Mouse (Mus musculus): Measurements from ENCODE around the gene Gm49368. TPM values are rescaled to one million over a fixed set of nuclear protein-coding genes. Genes with fewer than 3 reads are reported as not detected.

Gm49368 gene
- total and polyA plus RNA-seq, 3 experiments: not detected

DNA sequence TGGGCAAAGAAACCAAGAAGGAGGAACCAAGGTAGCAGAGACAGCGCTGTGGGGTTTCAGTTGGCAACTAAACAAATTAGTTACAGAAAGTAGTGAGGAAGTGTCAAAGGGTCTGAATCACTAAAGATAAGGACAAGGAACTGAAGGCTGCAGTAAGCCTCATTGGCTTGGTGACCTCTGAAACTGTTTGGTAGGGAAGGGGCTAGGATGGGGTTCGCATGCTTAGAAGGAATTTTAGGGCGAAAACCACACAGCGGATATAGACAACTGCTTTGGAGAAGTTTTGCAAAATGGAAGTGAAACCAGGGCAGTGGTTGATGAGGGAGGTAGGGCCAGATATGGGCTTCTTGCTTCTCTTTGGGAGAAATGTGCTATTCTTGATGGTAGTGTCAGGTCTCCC, 13.7 kb upstream of the Gm49368 start:
- Histone ChIP-seq H3K4me1 (ENCODE audit: control insufficient read depth in 1 of 2, insufficient read depth in 2 of 2, low read length in 2 of 2) (peaks cover 26 to 42% of the 10 kb centered on the region in 2 experiments), H3K27ac (ENCODE audit: control insufficient read depth, low read depth, low read length) (peak overlapping the region; percentile 67), H3K4me3 (ENCODE audit: control insufficient read depth in 1 of 2, insufficient read depth in 1 of 2, low read depth in 2 of 2, low read length in 2 of 2) (peak overlapping the region in 1 of 2 experiments; percentile 8; a peak in 1 of 4 replicates)

DNA sequence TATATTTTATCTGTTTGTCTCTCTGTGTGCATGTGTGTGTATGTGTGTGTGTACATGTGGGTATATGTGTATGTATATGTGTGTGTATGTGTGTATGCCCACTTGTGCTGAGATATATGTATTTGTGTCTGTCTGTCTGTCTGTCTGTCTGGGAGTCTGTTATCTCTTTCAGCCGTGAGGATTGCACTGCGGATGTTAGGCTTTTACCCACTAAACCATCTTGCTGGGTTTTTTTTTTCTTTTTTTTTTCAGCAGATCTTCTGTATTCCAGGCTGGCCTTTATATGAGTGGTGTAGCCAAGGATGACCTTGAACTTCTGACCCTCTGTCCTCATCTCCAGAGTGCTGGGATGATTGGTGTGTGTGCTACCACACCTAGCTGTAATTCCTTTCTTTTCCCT, 13.2 kb upstream of the Gm49368 start:
- TF ChIP-seq TCF12 (IDR thresholded peaks at IDR 0.05; ENCODE audit: low read depth, low read length) (0 out of 2 replicates have a peak, but pooled peaks have one; percentile 34), POLR2AphosphoS2 (IDR thresholded peaks at IDR 0.05; ENCODE audit: low read length) (no peak), MXI1 (IDR thresholded peaks at IDR 0.05; ENCODE audit: low read depth, low read length) (no peak), EP300 (IDR thresholded peaks at IDR 0.05; ENCODE audit: low read depth in 1 of 2, low read length in 2 of 2) (peak; percentile 36 to 48; a peak in 1 of 4 replicates), GATA1 (IDR thresholded peaks at IDR 0.05; ENCODE audit: low read depth, low read length) (peak; percentile 72), SIN3A (IDR thresholded peaks at IDR 0.05; ENCODE audit: low read length) (no peak), ZNF384 (IDR thresholded peaks at IDR 0.05; ENCODE audit: low read depth, low read length) (peak; percentile 94)
- Histone ChIP-seq H3K9ac (ENCODE audit: control insufficient read depth, low read depth, low read length, poor library complexity, severe bottlenecking) (no peak overlapping the region), H3K4me1 (ENCODE audit: control insufficient read depth in 1 of 2, insufficient read depth in 2 of 2, low read length in 2 of 2) (peaks cover 26 to 38% of the 10 kb centered on the region in 2 experiments), H3K79me2 (ENCODE audit: control insufficient read depth, insufficient read depth, low read length, poor library complexity) (no peaks in the 10 kb centered on the region), H3K36me3 (ENCODE audit: control insufficient read depth in 1 of 2, insufficient read depth in 2 of 2, low read length in 2 of 2) (peaks cover 0 to 36% of the 10 kb centered on the region in 2 experiments; a peak in 2 of 4 replicates), H3K9me3 (replicated peaks; ENCODE audit: insufficient read depth, low read length) (no peaks in the 10 kb centered on the region), H3K27ac (ENCODE audit: control insufficient read depth, low read depth, low read length) (peak overlapping the region; percentile 67), H3K4me3 (ENCODE audit: control insufficient read depth in 1 of 2, insufficient read depth in 1 of 2, low read depth in 2 of 2, low read length in 2 of 2) (no peak overlapping the region), H3K27me3 (ENCODE audit: control insufficient read depth in 1 of 2, insufficient read depth in 2 of 2, low read length in 2 of 2) (no peaks in the 10 kb centered on the region)
- DNase-seq (ENCODE audit: low read depth, low spot score): peak; percentile 67

More for the DNA sequence above, 13.7 kb upstream of the Gm49368 start:
- Histone ChIP-seq H3K79me2 (ENCODE audit: control insufficient read depth, insufficient read depth, low read length, poor library complexity) (no peaks in the 10 kb centered on the region), H3K27me3 (ENCODE audit: control insufficient read depth in 1 of 2, insufficient read depth in 2 of 2, low read length in 2 of 2) (no peaks in the 10 kb centered on the region), H3K9me3 (replicated peaks; ENCODE audit: insufficient read depth, low read length) (no peaks in the 10 kb centered on the region), H3K36me3 (ENCODE audit: control insufficient read depth in 1 of 2, insufficient read depth in 2 of 2, low read length in 2 of 2) (peaks cover 0 to 39% of the 10 kb centered on the region in 2 experiments; a peak in 2 of 4 replicates), H3K9ac (ENCODE audit: control insufficient read depth, low read depth, low read length, poor library complexity, severe bottlenecking) (no peak overlapping the region)
- DNase-seq (ENCODE audit: low read depth, low spot score): peak; percentile 90
- TF ChIP-seq CHD1 (IDR thresholded peaks at IDR 0.05; ENCODE audit: low read depth, low read length) (no peak), TAL1 (IDR thresholded peaks at IDR 0.05; ENCODE audit: low read length) (peak; percentile 76), ETS1 (IDR thresholded peaks at IDR 0.05; ENCODE audit: low read depth, low read length) (peak; percentile 80), JUND (IDR thresholded peaks at IDR 0.05; ENCODE audit: low read depth, low read length) (no peak), ZC3H11A (IDR thresholded peaks at IDR 0.05; ENCODE audit: low read depth, low read length) (no peak), EP300 (IDR thresholded peaks at IDR 0.05; ENCODE audit: low read depth in 1 of 2, low read length in 2 of 2) (peak; percentile 86 to 92), MAX (IDR thresholded peaks at IDR 0.05; ENCODE audit: low read length) (no peak), MYC (IDR thresholded peaks at IDR 0.05; ENCODE audit: low read depth, low read length) (peak; percentile 56; the same call in 1 of the 2 replicates), BHLHE40 (IDR thresholded peaks at IDR 0.05; ENCODE audit: borderline replicate concordance, low read depth, low read length) (no peak), NELFE (IDR thresholded peaks at IDR 0.05; ENCODE audit: low read depth, low read length) (no peak), ZNF384 (IDR thresholded peaks at IDR 0.05; ENCODE audit: low read depth, low read length) (no peak), RCOR1 (IDR thresholded peaks at IDR 0.05; ENCODE audit: low read depth, low read length) (peak; percentile 69; the same call in 1 of the 2 replicates), ZMIZ1 (IDR thresholded peaks at IDR 0.05; ENCODE audit: low read depth, low read length) (no peak), TCF12 (IDR thresholded peaks at IDR 0.05; ENCODE audit: low read depth, low read length) (peak; percentile 76), HCFC1 (IDR thresholded peaks at IDR 0.05; ENCODE audit: low read depth, low read length) (0 out of 2 replicates have a peak, but pooled peaks have one; percentile 34), SIN3A (IDR thresholded peaks at IDR 0.05; ENCODE audit: low read length) (peak; percentile 65), TBP (IDR thresholded peaks at IDR 0.05; ENCODE audit: low read depth, low read length) (0 out of 2 replicates have a peak, but pooled peaks have one; percentile 47), GATA1 (IDR thresholded peaks at IDR 0.05; ENCODE audit: low read depth, low read length) (peak; percentile 90), ELF1 (IDR thresholded peaks at IDR 0.05; ENCODE audit: low read depth, low read length) (peak; percentile 58; the same call in 1 of the 2 replicates)
